Mouse (Mus musculus) embryonic facial prominence, embryonic 13.5 days (tissue): ENCODE results near the gene Pacs1. TPM values are rescaled to one million over a fixed set of nuclear protein-coding genes. Genes with fewer than 3 reads are reported as not detected.
"Not testable (repeated sequence)": the region's sequence is repeated elsewhere in the genome, so short reads cannot be mapped to it uniquely, and the experiment has no call there.

ENCODE experiments used
- ATAC-seq: fragments of 200-750 bp; cut with Nextera tagmentation; 2 replicates; pipeline ENCODE4 v1.8.0; 2017; ENCODE audit warnings: low read depth; ENCODE audit not compliant: insufficient number of reproducible peaks, insufficient read depth, low FRiP score, low TSS enrichment
- H3K27ac ChIP-seq: fragments of 300-500 bp; sonication (generic); 2 replicates; pipeline ENCODE4 v1.5.1; 2015; ENCODE audit warnings: moderate library complexity, mild to moderate bottlenecking, inconsistent platforms
- H3K27me3 ChIP-seq: fragments of 300-500 bp; sonication (generic); 2 replicates; pipeline ENCODE4 v1.6.1; 2015; ENCODE audit warnings: mild to moderate bottlenecking, inconsistent platforms
- H3K36me3 ChIP-seq: fragments of 300-500 bp; sonication (generic); 2 replicates; pipeline ENCODE4 v1.6.1; 2015; ENCODE audit warnings: mild to moderate bottlenecking, inconsistent platforms
- H3K4me1 ChIP-seq: fragments of 300-500 bp; sonication (generic); 2 replicates; pipeline ENCODE4 v1.6.1; 2015; ENCODE audit warnings: inconsistent platforms
- H3K4me2 ChIP-seq: fragments of 300-500 bp; sonication (generic); 2 replicates; pipeline ENCODE4 v1.6.1; 2015; ENCODE audit warnings: moderate library complexity, mild to moderate bottlenecking, inconsistent platforms
- H3K4me3 ChIP-seq: fragments of 300-500 bp; sonication (generic); 2 replicates; pipeline ENCODE4 v1.5.1; 2015; ENCODE audit warnings: mild to moderate bottlenecking, inconsistent platforms
- H3K9ac ChIP-seq: fragments of 300-500 bp; sonication (generic); 2 replicates; pipeline ENCODE4 v1.6.1; 2015; ENCODE audit warnings: mild to moderate bottlenecking, inconsistent platforms
- H3K9me3 ChIP-seq: fragments of 300-500 bp; sonication (generic); 2 replicates; pipeline ENCODE4 v1.6.1; 2016; ENCODE audit warnings: inconsistent platforms
- WGBS: fragments of 180-500 bp; shearing (Covaris S2); methylation state at CpG from one replicate; pipeline ENCODE4 v1.1.7; 2015; ENCODE audit warnings: mixed read lengths; 5-methylcytosine and 5-hydroxymethylcytosine counted together
- polyA plus RNA-seq: library from polyadenylated mRNA; unstranded; fragments of >200 nt; fragmentation: Nextera tagmentation; extraction: Ambion mirVana; gene quantifications from 2 replicates; pipeline ENCODE4 v1.2.1, GENCODE M21; 2015

Pacs1 gene
- polyA plus RNA-seq, 1 experiment from 2014 or later = 28.7 TPM

- no peaks in the 10 kb centered on the region for H3K27me3 ChIP-seq
- no peak for ATAC-seq
- H3K9me3 ChIP-seq = no peaks in the 10 kb centered on the region
- H3K9ac ChIP-seq = no peak overlapping the region
- H3K4me1 ChIP-seq = peaks cover 22% of the 10 kb centered on the region
- no peak overlapping the region for H3K4me3 ChIP-seq
- H3K36me3 ChIP-seq = 0 out of 2 replicates have a peak, but pooled peaks cover 2% of the 10 kb centered on the region
- H3K4me2 ChIP-seq = no peak overlapping the region
- no peak overlapping the region for H3K27ac ChIP-seq
- WGBS = 97% methylated on average over 5 of the region's 5 CpGs
Observed at GRCm38 (mm10) chr19:5267015-5267414, 5.9 kb downstream of the Pacs1 start.

DNA sequence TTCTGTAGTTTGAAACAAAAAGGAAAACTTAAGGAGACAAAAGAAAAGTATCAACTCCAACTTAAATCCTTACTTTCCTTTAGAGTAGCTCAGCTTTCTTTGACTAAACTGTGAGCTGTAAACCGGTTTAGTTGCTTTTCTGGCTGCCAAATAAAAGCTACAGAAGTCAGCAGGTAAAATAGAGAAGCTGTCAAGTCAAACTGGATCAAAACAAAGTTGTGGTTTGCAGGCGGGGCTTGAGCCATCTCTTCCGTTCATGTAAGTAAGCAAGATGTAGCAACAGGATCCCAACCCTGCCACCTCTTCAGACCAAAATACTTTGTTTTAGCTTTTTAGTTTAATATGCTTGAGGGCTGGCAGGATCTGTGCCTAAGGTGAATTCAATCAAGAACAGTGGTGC is 15.8 kb downstream of the Pacs1 start:
- ATAC-seq = no peak
- no peak overlapping the region for H3K4me3 ChIP-seq
- no peaks in the 10 kb centered on the region for H3K27me3 ChIP-seq
- H3K36me3 ChIP-seq = peaks cover 9% of the 10 kb centered on the region; the same call in 1 of the 2 replicates
- no peaks in the 10 kb centered on the region for H3K9me3 ChIP-seq
- no peak overlapping the region for H3K27ac ChIP-seq
- no peak overlapping the region for H3K9ac ChIP-seq
- no peaks in the 10 kb centered on the region for H3K4me1 ChIP-seq
- 30% methylated on average over 3 of the region's 3 CpGs for WGBS
- H3K4me2 ChIP-seq = no peak overlapping the region

DNA sequence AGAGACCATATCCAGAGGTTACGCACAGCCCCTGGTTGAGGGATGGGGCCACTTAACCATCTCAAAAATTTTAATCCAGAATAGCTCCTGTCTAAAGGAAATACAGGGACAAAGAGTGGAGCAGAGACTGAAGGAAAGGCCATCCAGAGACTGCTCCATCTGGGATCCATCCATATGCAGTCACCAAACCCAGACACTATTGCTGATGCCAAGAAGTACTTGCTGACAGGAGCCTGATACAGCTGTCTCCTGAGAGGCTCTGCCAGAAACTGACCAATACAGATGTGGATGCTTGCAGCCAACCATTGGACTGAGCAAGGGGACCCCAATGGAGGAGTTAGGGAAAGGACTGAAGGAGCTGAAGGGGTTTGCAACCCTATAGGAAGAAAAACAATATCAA is 35.9 kb downstream of the Pacs1 start:
- not testable (repeated sequence) for ATAC-seq
- 93% methylated on average over 1 of the region's 1 CpGs for WGBS

DNA sequence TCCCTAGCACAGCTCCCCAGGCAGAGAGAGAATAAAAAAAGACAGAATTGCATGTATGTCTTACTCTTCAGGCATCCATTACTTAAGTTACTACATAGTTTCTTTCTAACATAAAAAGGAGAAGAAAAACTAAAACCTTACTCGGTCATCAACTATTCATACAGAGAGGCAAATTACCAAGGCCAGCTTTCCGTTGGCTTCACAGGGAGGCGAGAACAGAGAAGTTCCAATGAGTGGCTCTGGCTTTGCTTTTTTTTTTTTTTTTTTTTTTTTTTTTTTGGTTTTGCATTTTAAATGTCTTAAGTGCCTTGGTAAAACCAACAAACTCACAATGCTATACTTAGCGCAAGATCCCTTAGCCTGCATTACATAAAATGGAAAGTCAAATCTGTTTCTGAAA is 40.2 kb downstream of the Pacs1 start:
- no peak for ATAC-seq
- no peak overlapping the region for H3K4me3 ChIP-seq
- 0 out of 2 replicates have a peak, but pooled peaks cover 3% of the 10 kb centered on the region for H3K36me3 ChIP-seq
- no peaks in the 10 kb centered on the region for H3K27me3 ChIP-seq
- H3K9me3 ChIP-seq = no peaks in the 10 kb centered on the region
- H3K4me2 ChIP-seq = no peak overlapping the region
- no peaks in the 10 kb centered on the region for H3K4me1 ChIP-seq
- no peak overlapping the region for H3K27ac ChIP-seq
- H3K9ac ChIP-seq = no peak overlapping the region
- WGBS = 90% methylated on average over 4 of the region's 4 CpGs

More for the DNA sequence above, 35.9 kb downstream of the Pacs1 start:
- H3K9ac ChIP-seq, H3K4me1 ChIP-seq, H3K4me3 ChIP-seq, H3K27ac ChIP-seq, H3K36me3 ChIP-seq, H3K4me2 ChIP-seq, H3K9me3 ChIP-seq, H3K27me3 ChIP-seq: not testable (repeated sequence)

DNA sequence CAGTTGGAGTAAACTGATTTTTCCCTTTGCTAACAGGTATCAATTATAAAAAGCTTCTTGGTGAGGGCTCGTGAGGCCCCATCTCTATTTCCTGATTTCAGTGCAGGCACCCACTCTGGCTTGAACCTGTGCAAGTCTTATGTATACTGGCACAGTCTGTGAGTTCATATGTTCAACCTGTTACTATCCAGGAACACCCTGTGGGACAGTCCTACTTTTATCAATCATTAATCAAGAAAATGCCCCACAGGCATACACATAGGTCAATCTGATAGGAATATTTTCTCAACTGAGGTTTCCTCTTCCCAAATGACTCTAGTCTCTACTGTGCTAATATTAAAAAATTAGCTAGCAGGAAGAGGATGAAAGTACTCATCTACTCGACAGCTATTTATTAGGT is 42.8 kb downstream of the Pacs1 start:
- WGBS = 79% methylated on average over 2 of the region's 2 CpGs
- no peak for ATAC-seq
- H3K9me3 ChIP-seq = no peaks in the 10 kb centered on the region
- H3K4me1 ChIP-seq = no peaks in the 10 kb centered on the region
- no peak overlapping the region for H3K4me3 ChIP-seq
- no peak overlapping the region for H3K4me2 ChIP-seq
- no peaks in the 10 kb centered on the region for H3K27me3 ChIP-seq
- H3K27ac ChIP-seq = no peak overlapping the region
- 0 out of 2 replicates have a peak, but pooled peaks cover 3% of the 10 kb centered on the region for H3K36me3 ChIP-seq
- H3K9ac ChIP-seq = no peak overlapping the region

- H3K9ac ChIP-seq = no peak overlapping the region
- no peak overlapping the region for H3K4me2 ChIP-seq
- H3K4me3 ChIP-seq = no peak overlapping the region
- H3K36me3 ChIP-seq = 0 out of 2 replicates have a peak, but pooled peaks cover 3% of the 10 kb centered on the region
- no peak overlapping the region for H3K27ac ChIP-seq
- H3K9me3 ChIP-seq = no peaks in the 10 kb centered on the region
- no peaks in the 10 kb centered on the region for H3K27me3 ChIP-seq
- no peaks in the 10 kb centered on the region for H3K4me1 ChIP-seq
- WGBS = 59% methylated on average over 2 of the region's 2 CpGs
- no peak for ATAC-seq
Observed at GRCm38 (mm10) chr19:5224624-5225023, 48.3 kb downstream of the Pacs1 start.

GRCm38 (mm10) chr19:5224077-5224476 is 48.8 kb downstream of the Pacs1 start:
- no peak for ATAC-seq
- Histone ChIP-seq H3K4me2 (no peak overlapping the region), H3K27me3 (no peaks in the 10 kb centered on the region), H3K9me3 (no peaks in the 10 kb centered on the region), H3K4me1 (no peaks in the 10 kb centered on the region), H3K4me3 (no peak overlapping the region), H3K27ac (no peak overlapping the region), H3K9ac (no peak overlapping the region), H3K36me3 (0 out of 2 replicates have a peak, but pooled peaks cover 3% of the 10 kb centered on the region)
- WGBS = 87% methylated on average over 4 of the region's 4 CpGs

DNA sequence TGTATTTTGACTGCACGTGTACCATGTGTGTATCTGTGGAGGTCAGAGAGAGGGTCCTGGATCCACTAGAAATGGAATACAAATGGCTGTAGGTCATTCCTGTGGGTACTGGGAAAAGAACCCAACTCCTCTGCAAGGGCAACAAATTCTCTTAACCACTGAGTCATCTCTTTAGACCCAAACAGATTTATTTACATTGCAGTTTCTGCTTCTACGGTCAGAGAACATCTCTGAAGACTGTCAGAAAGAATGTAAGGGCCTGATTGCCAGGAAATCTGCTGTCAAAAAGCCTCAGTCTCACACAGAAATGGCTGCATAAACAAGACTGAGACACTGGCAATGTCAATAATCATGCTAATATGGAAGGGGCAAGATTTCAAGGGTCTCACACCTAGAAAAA is 51.0 kb downstream of the Pacs1 start:
- no peaks in the 10 kb centered on the region for H3K36me3 ChIP-seq
- no peak overlapping the region for H3K4me3 ChIP-seq

DNA sequence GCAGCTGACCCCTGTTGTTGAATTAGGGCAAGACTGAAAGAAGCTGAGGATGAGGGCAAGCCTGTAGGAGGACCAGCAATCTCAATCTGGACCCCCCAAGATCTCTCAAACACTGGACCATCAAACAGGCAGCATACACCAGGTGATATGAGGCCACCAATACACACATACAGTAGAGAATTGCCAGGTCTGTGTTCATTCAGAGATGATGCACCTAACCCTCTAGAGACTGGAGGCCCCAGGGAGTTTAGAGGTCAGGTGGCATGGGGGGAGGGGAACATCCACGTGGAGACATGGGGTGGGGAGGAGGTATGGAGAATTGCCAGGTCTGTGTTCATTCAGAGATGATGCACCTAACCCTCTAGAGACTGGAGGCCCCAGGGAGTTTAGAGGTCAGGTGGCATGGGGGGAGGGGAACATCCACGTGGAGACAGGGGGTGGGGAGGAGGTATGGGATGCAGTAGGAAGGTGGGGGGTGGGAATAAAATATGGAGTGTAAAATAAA is 51.6 kb downstream of the Pacs1 start:
- H3K27ac ChIP-seq, H3K9me3 ChIP-seq, H3K36me3 ChIP-seq, H3K4me3 ChIP-seq, H3K4me1 ChIP-seq, H3K27me3 ChIP-seq, ATAC-seq, H3K4me2 ChIP-seq, H3K9ac ChIP-seq: not testable (repeated sequence)
- 11% methylated on average over 2 of the region's 2 CpGs for WGBS

More for the DNA sequence above, 51.0 kb downstream of the Pacs1 start:
- Histone ChIP-seq H3K27me3 (no peaks in the 10 kb centered on the region), H3K27ac (no peak overlapping the region), H3K4me1 (no peaks in the 10 kb centered on the region), H3K4me2 (no peak overlapping the region), H3K9ac (no peak overlapping the region), H3K9me3 (no peaks in the 10 kb centered on the region)
- no peak for ATAC-seq
- WGBS = 71% methylated on average over 2 of the region's 2 CpGs

- 84% methylated on average over 3 of the region's 3 CpGs for WGBS
Observed at GRCm38 (mm10) chr19:5220389-5220788, 52.5 kb downstream of the Pacs1 start.

DNA sequence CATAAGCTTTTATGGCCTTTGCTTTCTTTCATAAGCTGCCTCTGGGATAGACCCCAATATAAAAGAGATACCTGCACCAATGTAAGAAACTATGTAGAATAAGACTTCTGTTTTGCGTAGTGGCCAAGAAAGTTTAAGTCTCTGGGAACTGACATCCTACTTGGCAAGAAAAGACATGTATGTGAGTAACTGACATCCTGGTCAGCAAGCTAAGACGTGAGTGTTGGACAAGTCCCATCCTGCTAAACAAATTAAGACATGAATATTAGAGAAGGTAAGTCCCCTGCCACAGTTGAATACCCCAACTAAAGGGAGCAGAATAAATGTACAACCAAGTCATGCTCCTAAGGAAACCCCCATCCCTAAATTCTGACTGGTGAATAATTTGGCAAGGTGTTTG is 71.2 kb downstream of the Pacs1 start:
- Histone ChIP-seq H3K9me3 (no peaks in the 10 kb centered on the region), H3K36me3 (no peaks in the 10 kb centered on the region), H3K4me1 (no peaks in the 10 kb centered on the region), H3K4me3 (no peak overlapping the region), H3K27ac (no peak overlapping the region), H3K27me3 (no peaks in the 10 kb centered on the region), H3K4me2 (no peak overlapping the region), H3K9ac (no peak overlapping the region)
- no peak for ATAC-seq
- WGBS = 78% methylated on average over 2 of the region's 2 CpGs

More at GRCm38 (mm10) chr19:5220389-5220788, 52.5 kb downstream of the Pacs1 start:
- no peak overlapping the region for H3K4me3 ChIP-seq
- no peak overlapping the region for H3K4me2 ChIP-seq
- no peaks in the 10 kb centered on the region for H3K27me3 ChIP-seq
- no peaks in the 10 kb centered on the region for H3K4me1 ChIP-seq
- H3K27ac ChIP-seq = no peak overlapping the region
- H3K36me3 ChIP-seq = peaks cover 1% of the 10 kb centered on the region; the same call in 1 of the 2 replicates
- no peak overlapping the region for H3K9ac ChIP-seq
- no peaks in the 10 kb centered on the region for H3K9me3 ChIP-seq
- ATAC-seq = no peak

DNA sequence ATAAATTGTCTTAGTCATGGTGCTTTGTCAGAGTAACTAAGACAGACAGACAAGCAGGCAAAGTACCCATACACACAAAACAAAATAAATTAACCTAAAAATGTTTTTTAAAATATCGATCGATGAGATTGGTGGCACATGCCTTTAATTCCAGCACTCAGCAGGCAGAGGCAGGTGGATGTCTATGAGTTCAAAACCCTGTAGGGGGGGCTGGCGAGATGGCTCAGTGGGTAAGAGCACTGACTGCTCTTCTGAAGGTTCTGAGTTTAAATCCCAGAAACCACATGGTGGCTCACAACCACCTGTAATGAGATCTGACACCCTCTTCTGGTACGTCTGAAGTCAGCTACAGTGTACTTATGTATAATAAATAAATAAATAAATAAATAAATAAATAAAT is 72.3 kb downstream of the Pacs1 start:
- H3K27ac ChIP-seq, H3K4me2 ChIP-seq, H3K36me3 ChIP-seq, H3K4me1 ChIP-seq, H3K27me3 ChIP-seq, H3K9ac ChIP-seq, H3K9me3 ChIP-seq, ATAC-seq, H3K4me3 ChIP-seq: not testable (repeated sequence)
- 92% methylated on average over 4 of the region's 4 CpGs for WGBS
